Mouse (Mus musculus) heart, adult 2 months (tissue): ENCODE data around the gene Gm43191. TPM values are rescaled to one million over a fixed set of nuclear protein-coding genes. Genes with fewer than 3 reads are reported as not detected.
A peak's percentile ranks its signal among the peaks of the same experiment; 100 is the strongest.

ENCODE experiments used
- DNase-seq, 2 experiments: peaks; one replicate each; pipeline ENCODE4 v3.0.0; 2021
- H3K27ac ChIP-seq: fragments of 200-600 bp; 2 replicates; pipeline ENCODE4 v1.8.1; 2022
- H3K27me3 ChIP-seq: fragments of 200-500 bp; 2 replicates; pipeline ENCODE4 v1.6.1; 2012; ENCODE audit warnings: mild to moderate bottlenecking, low read length, inconsistent platforms, mixed read lengths; ENCODE audit not compliant: control insufficient read depth, insufficient read depth
- H3K36me3 ChIP-seq: fragments of 200-500 bp; 2 replicates; pipeline ENCODE4 v1.6.1; 2012; ENCODE audit warnings: low read length, inconsistent platforms; ENCODE audit not compliant: control insufficient read depth, insufficient read depth
- H3K4me1 ChIP-seq: fragments of 200-500 bp; 2 replicates; pipeline ENCODE4 v1.6.1; 2011; ENCODE audit warnings: low read length; ENCODE audit not compliant: control insufficient read depth, insufficient read depth
- H3K4me3 ChIP-seq: fragments of 200-600 bp; 2 replicates; pipeline ENCODE4 v1.8.1; 2022
- H3K79me2 ChIP-seq: fragments of 200-500 bp; replicated peaks from 2 replicates; pipeline ENCODE4 v1.6.1; 2012; ENCODE audit warnings: mild to moderate bottlenecking, inconsistent platforms, low read length, moderate library complexity, mixed read lengths; ENCODE audit not compliant: control insufficient read depth, insufficient read depth
- H3K9ac ChIP-seq: fragments of 200-500 bp; 2 replicates; pipeline ENCODE4 v1.6.1; 2012; ENCODE audit warnings: low read depth, mild to moderate bottlenecking, control low read depth, inconsistent platforms, low read length, mixed read lengths
- CTCF ChIP-seq: fragments of 200-600 bp; IDR thresholded peaks from 2 replicates; pipeline ENCODE4 v1.8.1; 2022; ENCODE audit warnings: antibody characterized with exemption, mild to moderate bottlenecking, moderate library complexity
- EP300 ChIP-seq: fragments of 200-500 bp; IDR thresholded peaks from 2 replicates; pipeline ENCODE4 v1.6.1; 2011; ENCODE audit warnings: low read depth, low read length, control low read depth; ENCODE audit not compliant: insufficient read depth
- POLR2A ChIP-seq: fragments of 200-500 bp; IDR thresholded peaks from 2 replicates; pipeline ENCODE4 v1.6.1; 2011; ENCODE audit warnings: mild to moderate bottlenecking, low read depth, low read length, control low read depth; ENCODE audit not compliant: insufficient read depth
- WGBS: fragments of 180-500 bp; shearing (Covaris S2); methylation state at CpG from one replicate; pipeline ENCODE4 v1.1.7; 2018; 5-methylcytosine and 5-hydroxymethylcytosine counted together
- intact Hi-C: fragments of 180-260 bp; cut with DNase I; formaldehyde crosslinking; loops from one replicate; pipeline ENCODE4 v1.15.1; 2025
- polyA plus RNA-seq: library from polyadenylated mRNA; depleted of rRNA; stranded (reverse); fragments of >200 nt; gene quantifications from 2 replicates; pipeline ENCODE4 v1.2.3, GENCODE M21; 2012
- total RNA-seq, 2 experiments: library from RNA; stranded (reverse); gene quantifications; 2 replicates each; pipeline ENCODE4 v1.2.3; 2021

The Gm43191 gene
- total and polyA plus RNA-seq, 3 experiments = 0.78 to 1.5 TPM; not detected in 1

- 28% methylated on average over 5 of the region's 5 CpGs for WGBS
Measured at GRCm38 (mm10) chr3:116713031-116713430, 32.0 kb upstream of the Gm43191 start.

GRCm38 (mm10) chr3:116712436-116712881, 31.4 kb upstream of the Gm43191 start, which contains the start of gene Slc35a3:
TSS of gene Slc35a3 (minus strand) at chr3:116712831.
- 2% methylated on average over 8 of the region's 8 CpGs for WGBS

More at GRCm38 (mm10) chr3:116713031-116713430, 32.0 kb upstream of the Gm43191 start:
- H3K27me3 ChIP-seq = no peaks in the 10 kb centered on the region
- TF ChIP-seq EP300 (no peak), CTCF (no peak), POLR2A (no peak)
- H3K9ac ChIP-seq = no peak overlapping the region; the same call in 1 of the 2 replicates
- peak overlapping the region; percentile 91; the same call in 1 of the 2 replicates for H3K27ac ChIP-seq
- H3K4me1 ChIP-seq = peaks cover 9% of the 10 kb centered on the region
- intact Hi-C loops = loop anchor here (5.0 kb wide), 1 partner anchor 201 kb away; the partner anchor contains the start of gene Dbt
- H3K79me2 ChIP-seq = peaks cover 4% of the 10 kb centered on the region; the same call in 1 of the 2 replicates
- DNase-seq = no peak
- H3K4me3 ChIP-seq = peak overlapping the region; percentile 80
- peaks cover 4% of the 10 kb centered on the region; the same call in 1 of the 2 replicates for H3K36me3 ChIP-seq

GRCm38 (mm10) chr3:116711624-116712435, 30.8 kb upstream of the Gm43191 start:
- Histone ChIP-seq H3K9ac (peak overlapping the region; percentile 93), H3K4me3 (peak overlapping the region; percentile 80), H3K27ac (peak overlapping the region; percentile 91), H3K27me3 (no peaks in the 10 kb centered on the region), H3K79me2 (peaks cover 4% of the 10 kb centered on the region; the same call in 1 of the 2 replicates), H3K36me3 (peaks cover 4% of the 10 kb centered on the region; the same call in 1 of the 2 replicates), H3K4me1 (peaks cover 9% of the 10 kb centered on the region)
- DNase-seq = peak; percentile 89 to 93
- intact Hi-C loops = loop anchor here (1.0 to 5.0 kb wide), 3 partner anchors 49 to 200 kb away; partner anchors contain the start of genes Dbt and Mfsd14a
- WGBS = under 1% methylated on average over 73 of the region's 85 CpGs
- TF ChIP-seq POLR2A (peak; percentile 34; the same call in 1 of the 2 replicates), EP300 (0 out of 2 replicates have a peak, but pooled peaks have one; percentile 18), CTCF (no peak)

More at GRCm38 (mm10) chr3:116712436-116712881, 31.4 kb upstream of the Gm43191 start, which contains the start of gene Slc35a3:
- DNase-seq = no peak
- Histone ChIP-seq H3K36me3 (peaks cover 4% of the 10 kb centered on the region; the same call in 1 of the 2 replicates), H3K4me3 (peak within 1 kb of the TSS; percentile 80), H3K27me3 (no peaks in the 10 kb centered on the region), H3K4me1 (peaks cover 9% of the 10 kb centered on the region), H3K27ac (peak within 1 kb of the TSS; percentile 91), H3K79me2 (peaks cover 4% of the 10 kb centered on the region; the same call in 1 of the 2 replicates), H3K9ac (peak within 1 kb of the TSS; percentile 93)
- no peak for TF ChIP-seq EP300
- no peak for TF ChIP-seq POLR2A
- no peak for TF ChIP-seq CTCF
- intact Hi-C loops = loop anchor here (5.0 kb wide), 1 partner anchor 200 kb away; the partner anchor contains the start of gene Dbt

GRCm38 (mm10) chr3:116710941-116711340, 29.9 kb upstream of the Gm43191 start:
- Histone ChIP-seq H3K79me2 (peaks cover 4% of the 10 kb centered on the region; the same call in 1 of the 2 replicates), H3K36me3 (peaks cover 7% of the 10 kb centered on the region; the same call in 1 of the 2 replicates), H3K27ac (peak overlapping the region; percentile 91), H3K4me3 (peak overlapping the region; percentile 80), H3K9ac (0 out of 2 replicates have a peak overlapping the region, but pooled peaks have one; percentile 59), H3K27me3 (no peaks in the 10 kb centered on the region), H3K4me1 (peaks cover 9% of the 10 kb centered on the region)
- no peak for DNase-seq
- no peak for TF ChIP-seq POLR2A
- no peak for TF ChIP-seq EP300
- no peak for TF ChIP-seq CTCF
- intact Hi-C loops = loop anchor here (1.0 to 5.0 kb wide), 3 partner anchors 48 to 199 kb away; partner anchors contain the start of genes Dbt and Mfsd14a
- 18% methylated on average over 9 of the region's 9 CpGs for WGBS

GRCm38 (mm10) chr3:116705637-116706204, 24.7 kb upstream of the Gm43191 start:
- WGBS = 100% methylated on average over 1 of the region's 1 CpGs

More at GRCm38 (mm10) chr3:116705637-116706204, 24.7 kb upstream of the Gm43191 start:
- intact Hi-C loops = no loop called here
- no peak for DNase-seq
- Histone ChIP-seq H3K79me2 (peaks cover 4% of the 10 kb centered on the region; the same call in 1 of the 2 replicates), H3K36me3 (peaks cover 4% of the 10 kb centered on the region; the same call in 1 of the 2 replicates), H3K9ac (no peak overlapping the region), H3K4me3 (no peak overlapping the region), H3K27me3 (no peaks in the 10 kb centered on the region), H3K27ac (no peak overlapping the region), H3K4me1 (peaks cover 3% of the 10 kb centered on the region)
- no peak for TF ChIP-seq EP300
- no peak for TF ChIP-seq CTCF
- no peak for TF ChIP-seq POLR2A
